Mouse (Mus musculus): ENCODE measurements around the gene Adcyap1r1.

Gene Adcyap1r1

DNA sequence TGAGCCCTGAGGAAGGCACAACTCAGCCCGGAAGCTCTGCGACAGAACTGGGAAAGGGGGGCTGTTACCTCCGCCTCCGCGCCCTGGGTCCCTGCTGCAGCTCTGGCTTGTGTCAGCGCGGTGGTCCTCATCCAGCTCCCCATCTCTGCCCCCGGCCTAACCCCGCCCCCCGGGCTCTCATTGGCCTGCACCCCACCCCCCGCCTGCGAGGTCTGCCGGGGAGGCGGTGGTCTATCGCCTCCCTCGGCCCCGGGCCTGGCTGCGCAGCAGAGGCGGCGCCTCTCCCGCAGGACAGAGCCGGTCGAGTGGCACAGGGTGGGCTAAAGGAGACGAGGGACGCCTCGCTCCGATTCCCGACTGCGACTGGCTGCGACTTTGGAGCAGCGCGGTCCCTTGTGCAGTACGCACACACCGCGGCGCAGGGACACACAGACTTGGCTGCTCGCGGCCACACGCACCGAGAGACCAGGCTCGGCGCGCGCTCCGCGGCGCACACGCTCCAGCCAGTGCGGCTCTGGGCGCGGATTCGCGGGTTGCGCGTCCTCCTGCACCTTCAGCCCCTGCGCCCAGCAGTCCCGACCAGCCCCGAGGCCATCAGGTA, at the start of gene Adcyap1r1:
TSS of gene Adcyap1r1 (plus strand) at position 208 of the 601 bp plus-strand sequence.
- no peak for DNase-seq (ENCODE audit: low read depth, low spot score)

DNA sequence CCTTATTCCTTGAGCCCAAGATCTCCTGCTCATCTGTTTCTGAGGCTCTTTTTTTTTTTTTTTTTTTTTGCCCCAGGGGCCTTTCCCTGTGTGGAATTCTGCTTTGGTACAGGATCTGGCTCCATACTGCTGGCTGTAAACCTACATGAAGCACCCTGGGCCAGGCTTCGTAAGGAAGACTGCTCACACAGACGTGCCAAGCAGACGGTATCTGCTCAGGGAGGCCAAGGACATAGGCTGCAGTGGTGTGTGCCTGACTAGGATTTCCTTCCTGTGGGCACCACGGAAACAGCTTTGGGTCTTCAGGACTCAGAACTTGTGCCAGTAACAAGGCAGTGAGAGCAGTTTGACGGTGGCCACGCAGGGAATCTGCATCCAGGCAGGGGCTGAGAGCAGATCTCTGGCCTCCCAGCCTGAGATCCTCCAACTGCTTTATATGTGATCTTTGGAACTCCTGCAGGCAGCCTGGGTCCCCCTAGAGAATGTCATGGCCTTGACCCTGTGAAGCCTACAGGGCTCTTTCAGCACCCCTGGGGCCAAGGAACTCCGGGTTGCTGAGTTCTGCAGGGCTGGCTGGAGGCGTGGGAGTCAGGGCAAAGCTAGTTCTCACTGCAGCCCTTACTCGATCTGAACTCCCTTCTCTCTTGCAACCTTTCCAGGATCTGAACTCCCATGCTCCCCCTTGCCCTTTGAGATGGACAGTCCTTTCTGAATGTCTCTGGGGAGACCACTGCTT, 49.6 kb upstream of the Adcyap1r1 start:
- no peak for DNase-seq (ENCODE audit: low read depth, low spot score)

DNA sequence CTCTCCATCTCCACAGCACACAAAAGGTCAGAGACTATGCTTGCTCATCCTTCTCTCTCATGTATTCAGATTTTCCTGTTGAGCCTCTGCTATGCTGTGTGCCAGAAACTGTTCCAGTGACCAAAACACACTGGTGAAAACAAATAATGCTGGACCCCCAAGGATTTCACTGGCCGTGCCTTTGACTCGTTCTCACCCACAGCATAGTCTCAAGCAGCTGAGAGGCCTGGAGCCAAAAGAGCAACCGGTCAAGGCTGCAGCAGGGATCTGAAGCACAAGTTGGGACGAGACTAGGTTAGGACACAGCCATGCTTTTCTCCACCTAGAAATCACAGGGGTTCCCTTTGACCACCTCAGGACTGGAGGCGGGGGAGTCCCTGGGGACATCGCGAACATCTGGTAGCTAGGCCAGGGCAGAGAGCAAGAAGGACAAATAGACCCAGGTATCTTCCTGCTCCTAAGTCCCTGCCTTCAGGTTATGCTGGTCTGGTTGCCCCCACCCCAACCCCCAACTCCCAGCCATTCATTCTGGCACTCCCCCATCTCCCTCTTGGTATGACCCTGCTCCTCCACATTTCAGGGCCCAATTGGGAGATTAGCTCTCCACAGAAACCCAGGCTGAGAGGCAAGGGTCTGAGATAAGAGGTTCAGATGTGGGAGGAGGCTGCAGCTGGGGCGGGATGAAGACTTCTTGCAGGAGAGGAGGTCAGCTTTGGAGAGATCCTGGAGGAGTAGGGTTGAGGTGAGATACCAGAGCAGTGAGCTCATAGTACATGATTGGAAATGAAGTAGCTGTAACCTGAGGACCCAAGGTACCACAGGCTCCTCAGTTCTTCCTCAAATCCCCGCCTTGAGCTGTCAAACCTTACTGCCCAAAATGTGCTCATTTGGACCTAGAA, 48.1 kb upstream of the Adcyap1r1 start:
- no peak for DNase-seq (ENCODE audit: low read depth, low spot score)

DNA sequence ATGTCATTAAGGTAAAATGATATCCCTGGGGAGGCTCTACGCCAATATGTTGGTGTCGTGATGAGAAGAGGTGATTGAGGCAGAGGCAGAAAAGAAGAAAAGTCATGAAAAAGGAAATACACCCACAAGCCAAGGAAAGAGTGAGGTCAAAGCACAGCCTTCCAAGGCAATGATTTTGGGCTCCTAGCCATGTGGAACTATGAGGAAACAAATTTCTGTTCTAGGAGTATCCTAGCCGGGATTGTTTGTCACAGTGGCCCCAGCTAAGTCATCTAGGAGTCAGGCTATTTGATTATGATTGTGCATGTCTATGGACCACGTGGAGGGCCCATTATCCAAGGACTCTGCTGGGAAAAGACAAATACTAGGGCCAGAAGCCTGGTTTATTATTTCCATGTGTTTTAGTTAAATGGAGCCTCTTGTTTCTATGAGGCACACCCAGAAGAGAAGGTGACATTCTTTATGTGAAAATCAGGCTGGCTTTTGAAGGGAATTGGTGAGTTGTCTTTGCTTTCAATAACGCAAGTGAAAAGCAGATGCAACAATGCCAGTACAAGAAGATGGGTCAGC, 47.3 kb upstream of the Adcyap1r1 start:
- no peak for DNase-seq (ENCODE audit: low read depth, low spot score)

DNA sequence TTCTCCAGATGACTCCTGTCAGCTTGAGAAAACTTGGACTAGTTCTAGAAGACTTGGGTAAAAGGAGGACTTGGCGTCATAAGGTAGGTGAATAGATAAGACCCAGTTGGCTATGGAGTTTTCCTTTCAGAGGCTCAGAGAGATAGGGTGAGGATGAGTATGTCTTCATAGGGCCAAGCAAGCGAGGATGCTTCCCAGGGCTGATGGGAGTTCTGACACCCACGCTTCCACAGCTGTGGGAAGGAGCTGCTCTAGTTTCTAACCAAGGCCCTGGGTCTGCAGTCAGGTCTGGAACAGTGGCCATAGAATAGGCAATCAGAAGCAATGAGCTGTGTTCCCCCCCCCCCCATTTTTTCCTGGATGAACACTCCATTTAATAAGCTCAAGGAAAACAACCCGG, 44.4 kb upstream of the Adcyap1r1 start:
- DNase-seq (ENCODE audit: low read depth, low spot score), result no peak

DNA sequence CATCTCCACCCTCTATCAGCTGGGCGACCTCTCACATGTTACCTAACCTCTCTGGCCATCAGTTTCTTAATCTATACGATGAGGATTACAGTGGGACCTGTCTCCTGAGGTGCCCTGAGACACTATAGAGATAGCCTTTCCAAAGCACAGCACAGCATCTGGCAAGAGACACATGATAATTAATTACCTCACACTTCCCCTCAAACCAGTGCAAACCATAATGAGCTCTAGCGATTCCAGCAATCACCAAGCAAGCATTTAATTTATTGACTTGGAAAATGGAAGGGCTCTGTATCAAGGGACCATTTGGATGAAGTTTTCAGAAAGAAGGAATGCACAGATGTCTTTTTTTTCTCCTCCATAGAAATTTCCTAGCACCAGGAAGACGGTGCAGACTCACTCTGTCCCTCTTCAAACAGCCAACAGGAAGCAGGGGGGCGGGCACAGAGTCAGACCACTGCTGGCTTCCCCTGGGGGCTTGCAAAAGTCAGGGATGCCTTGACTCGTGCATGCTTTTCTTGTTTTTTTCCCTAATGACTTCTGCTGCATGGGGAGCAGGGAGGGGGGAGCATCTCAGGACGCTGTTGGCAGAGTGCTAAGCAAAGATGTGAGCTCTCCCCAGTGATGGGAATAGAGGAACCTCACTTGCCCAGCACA, 41.5 kb upstream of the Adcyap1r1 start:
- no peak for DNase-seq (ENCODE audit: low read depth, low spot score)

DNA sequence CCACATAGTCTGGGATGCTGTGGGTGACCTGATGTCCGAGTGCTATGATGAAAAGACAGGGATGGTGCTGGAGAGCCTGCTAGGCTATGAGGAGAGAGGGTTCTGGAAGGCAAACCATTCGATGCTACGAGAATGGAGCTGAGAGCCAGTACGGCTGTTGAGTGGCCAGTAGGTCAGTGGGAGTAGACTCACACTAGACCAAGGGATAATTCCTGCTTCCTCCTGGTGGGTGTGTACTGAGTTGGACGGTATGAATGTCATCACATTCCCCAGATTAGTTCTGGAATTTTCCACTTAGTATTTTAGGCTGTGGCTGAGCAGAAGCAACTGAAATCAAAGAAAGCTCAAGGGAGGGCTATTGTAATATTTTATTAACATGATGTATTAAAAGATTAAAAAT, 40.8 kb upstream of the Adcyap1r1 start:
- no peak for DNase-seq (ENCODE audit: low read depth, low spot score)

DNA sequence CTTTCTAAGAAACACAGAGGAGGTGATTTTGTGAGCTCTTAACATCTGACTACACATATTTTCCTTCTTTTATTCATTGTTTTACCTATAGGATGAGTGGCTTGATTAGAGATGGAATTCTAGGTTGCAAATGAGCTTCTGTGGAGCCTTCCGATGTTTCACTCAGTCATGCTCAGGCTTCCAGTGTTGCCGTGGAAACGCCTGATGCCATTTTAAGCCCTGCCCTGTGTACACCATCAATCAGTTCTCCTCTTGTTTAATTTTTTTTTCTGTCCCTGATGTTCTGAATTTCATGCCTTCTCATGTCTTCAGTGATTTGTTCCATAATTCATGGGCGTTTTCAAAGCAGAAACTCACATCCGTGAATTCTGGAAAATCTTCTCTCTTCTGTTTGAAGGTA, 35.6 kb upstream of the Adcyap1r1 start:
- DNase-seq (ENCODE audit: low read depth, low spot score), result peak; percentile 66

DNA sequence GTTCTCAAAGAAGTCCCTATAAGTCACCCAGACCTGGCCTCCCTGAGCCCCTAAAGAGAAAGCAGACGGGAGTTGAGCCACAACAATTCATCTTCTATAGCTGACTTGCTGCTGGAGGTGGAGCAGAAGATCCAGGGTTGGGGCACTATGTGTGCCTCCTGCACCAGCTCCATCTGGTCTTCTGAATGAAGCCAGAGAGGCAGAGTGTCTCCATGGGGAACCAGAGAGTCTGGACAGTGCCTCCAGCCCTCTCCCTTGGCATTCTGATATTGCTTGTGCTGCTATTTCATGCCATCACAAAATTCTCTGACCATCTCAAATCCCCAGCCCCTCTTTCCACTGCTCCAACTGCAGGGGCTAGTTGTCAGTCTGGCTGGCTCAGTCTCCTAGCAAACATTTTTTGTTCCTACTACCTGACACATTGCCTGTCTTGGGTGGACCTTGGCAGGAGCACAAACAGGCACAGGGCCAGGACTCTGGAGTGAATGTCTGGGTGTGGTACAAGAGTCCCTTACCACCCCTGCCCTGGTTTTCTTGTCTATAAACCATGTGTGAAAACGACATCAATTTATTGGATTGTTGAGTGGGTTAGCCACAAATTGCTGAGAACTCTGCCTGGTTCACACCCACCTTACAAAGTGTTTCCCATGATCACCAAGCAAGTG, 32.9 kb upstream of the Adcyap1r1 start:
- no peak for DNase-seq (ENCODE audit: low read depth, low spot score)

DNA sequence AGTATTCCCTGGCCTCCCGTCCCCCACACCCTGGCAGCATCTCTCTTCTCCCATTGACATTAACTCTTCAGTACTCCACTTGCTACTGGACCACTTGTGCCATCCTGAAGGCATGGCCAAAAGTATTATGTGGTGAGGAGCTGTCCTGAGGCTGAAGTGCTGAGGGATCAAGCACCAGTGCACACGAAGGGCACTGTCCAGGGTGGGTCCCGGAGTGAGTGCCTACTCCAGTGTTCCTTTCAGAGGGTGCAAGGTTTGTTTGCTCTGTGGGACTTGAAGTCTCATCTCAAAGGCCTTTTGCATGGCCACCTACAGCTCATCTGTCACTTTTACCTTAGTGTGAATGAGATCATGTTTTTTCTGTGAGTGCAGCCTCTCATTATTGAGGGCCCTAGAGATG, 31.4 kb upstream of the Adcyap1r1 start:
- no peak for DNase-seq (ENCODE audit: low read depth, low spot score)

DNA sequence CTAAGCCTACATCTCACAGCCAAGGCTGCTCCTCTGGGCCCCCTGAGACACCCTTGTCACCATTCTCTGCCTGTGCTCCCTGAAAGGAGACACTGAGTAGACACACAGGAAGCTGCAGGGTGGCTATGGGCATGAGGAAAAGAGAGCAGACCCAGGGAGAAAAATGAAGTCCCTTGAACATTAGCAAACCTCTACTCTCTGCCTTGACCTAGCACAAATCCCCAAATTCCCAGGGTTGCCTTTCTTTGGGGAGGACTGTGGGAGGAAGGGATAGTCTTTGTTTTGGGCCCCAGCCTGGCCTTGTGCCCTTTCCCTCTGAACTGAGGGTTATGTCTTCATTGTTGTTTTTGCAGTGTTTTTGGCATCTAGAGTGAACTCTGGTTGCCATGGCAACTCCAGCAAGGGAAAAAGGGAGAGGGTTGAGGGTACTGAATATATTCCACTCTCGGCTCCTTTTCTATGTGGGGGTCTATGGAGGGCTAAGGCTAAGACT, 30.9 kb upstream of the Adcyap1r1 start:
- DNase-seq (ENCODE audit: low read depth, low spot score), result no peak

DNA sequence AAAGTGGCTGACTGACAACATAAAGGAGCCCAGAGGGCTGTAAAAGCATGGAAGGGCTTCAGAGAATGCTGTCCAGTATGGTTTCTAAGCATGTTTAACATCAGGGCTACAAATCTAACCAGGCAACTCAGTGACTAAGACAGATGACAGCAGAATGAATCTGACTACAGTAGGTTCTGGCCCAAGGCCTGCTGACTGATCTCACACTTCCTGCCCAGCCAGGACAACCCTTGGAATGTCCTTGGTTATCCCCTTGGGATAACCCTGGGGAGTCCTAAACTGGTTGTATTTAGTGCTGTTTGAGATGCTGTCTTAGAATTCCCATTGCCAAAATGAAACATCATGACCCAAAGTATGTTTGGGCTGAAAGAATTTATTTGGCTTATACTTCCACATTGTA, 19.7 kb upstream of the Adcyap1r1 start:
- DNase-seq (ENCODE audit: low read depth, low spot score), result no peak

DNA sequence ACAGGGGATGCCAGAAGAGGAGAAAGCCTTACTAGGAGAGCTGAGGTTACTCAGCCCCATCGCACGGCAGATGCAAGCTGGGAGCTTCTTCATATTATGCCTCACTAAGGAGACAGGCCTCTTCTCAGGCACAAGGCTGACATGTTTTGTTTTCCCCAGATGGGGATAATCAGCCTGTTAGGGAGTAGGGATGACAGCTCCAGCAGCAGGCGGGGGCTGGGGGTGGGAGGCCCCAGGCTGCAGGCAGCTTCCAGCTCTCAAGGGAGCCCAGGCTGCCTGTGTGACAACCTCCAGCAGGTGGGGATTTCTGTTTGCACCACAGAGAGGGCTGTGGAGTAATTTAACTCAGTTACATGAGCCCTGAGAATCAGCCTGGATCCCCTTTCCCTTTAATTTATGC, 17.4 kb upstream of the Adcyap1r1 start:
- no peak for DNase-seq (ENCODE audit: low read depth, low spot score)

DNA sequence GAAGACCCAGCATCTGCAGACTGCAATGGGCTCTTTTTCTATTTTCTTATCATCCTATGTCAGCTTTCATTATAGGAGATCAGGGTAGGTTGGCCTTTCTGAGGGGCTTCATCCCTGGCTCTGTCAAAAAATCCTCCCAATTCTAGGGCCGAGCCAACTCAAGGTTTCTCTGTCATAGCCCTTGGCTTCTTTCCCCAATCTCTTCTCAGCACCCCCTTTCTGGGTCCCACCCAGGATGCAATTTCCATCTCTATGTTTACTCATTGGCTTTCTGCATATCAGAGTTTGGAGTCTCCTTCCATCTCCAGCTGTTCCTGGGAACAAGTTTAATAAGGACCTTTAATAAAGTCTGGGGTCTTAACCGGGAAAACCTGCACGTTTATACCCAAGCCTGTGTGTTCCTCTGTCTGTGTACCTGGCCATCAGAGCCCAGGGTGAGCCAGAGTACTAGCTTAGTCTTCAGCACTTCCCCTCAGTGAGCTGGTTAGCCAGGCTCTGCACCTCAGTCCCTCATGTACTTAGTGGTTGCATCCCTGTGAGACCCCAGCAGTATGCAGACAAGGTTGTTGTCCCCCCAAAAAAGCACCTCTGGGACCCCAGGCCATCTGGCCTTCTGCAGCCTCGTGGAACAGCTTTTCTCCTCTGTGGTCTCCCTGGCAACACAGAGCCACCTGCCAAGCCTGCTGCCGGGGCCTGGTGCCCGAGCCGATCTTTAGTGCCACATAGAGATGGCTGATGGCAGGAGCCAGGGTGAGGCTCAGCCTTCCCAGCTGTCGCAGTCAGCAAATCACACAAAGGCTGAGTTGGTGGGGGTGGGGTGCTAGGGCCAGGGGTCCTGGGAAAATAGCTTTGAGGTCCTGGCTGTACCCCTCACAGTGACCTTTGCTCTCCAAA, 16.3 kb upstream of the Adcyap1r1 start:
- DNase-seq (ENCODE audit: low read depth, low spot score), result no peak

DNA sequence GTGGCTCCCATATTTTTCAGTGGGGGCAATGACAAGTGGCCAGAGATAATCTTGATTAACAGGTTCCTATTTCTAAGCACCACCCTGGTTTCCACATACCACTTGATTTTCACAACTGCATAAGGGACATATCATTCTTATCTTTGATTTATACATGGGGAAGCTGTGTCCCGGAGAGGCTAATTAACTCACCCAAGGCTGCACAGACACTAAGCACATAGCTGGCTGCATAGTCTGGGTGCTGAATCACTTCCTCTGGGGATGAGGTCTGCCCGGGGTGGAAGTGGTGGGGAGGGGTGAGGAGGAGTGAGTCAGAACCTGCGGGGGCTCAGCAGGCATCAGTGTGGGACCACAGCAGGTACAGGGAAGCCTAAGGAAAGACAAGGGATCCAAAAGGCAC, 13.9 kb upstream of the Adcyap1r1 start:
- DNase-seq (ENCODE audit: low read depth, low spot score), result no peak

DNA sequence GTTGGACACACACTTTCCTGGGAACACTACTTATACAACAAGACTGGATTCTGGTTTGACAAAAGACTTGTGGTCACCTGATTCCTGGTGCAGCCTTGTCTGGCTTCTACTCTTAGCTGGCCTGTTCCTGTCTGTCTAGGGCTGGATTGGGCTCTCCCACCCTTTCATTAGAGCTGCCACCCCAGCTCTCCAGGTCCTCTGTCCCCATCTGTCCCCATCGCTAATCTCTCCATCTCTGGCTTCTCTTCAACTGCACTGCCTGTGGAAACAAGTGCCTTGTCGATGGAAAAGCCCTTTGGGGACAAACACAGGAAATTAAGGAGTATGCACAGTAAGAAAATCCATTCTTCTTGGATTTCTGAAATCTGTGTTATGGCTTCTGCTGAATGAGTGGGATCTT, 12.9 kb upstream of the Adcyap1r1 start:
- no peak for DNase-seq (ENCODE audit: low read depth, low spot score)

DNA sequence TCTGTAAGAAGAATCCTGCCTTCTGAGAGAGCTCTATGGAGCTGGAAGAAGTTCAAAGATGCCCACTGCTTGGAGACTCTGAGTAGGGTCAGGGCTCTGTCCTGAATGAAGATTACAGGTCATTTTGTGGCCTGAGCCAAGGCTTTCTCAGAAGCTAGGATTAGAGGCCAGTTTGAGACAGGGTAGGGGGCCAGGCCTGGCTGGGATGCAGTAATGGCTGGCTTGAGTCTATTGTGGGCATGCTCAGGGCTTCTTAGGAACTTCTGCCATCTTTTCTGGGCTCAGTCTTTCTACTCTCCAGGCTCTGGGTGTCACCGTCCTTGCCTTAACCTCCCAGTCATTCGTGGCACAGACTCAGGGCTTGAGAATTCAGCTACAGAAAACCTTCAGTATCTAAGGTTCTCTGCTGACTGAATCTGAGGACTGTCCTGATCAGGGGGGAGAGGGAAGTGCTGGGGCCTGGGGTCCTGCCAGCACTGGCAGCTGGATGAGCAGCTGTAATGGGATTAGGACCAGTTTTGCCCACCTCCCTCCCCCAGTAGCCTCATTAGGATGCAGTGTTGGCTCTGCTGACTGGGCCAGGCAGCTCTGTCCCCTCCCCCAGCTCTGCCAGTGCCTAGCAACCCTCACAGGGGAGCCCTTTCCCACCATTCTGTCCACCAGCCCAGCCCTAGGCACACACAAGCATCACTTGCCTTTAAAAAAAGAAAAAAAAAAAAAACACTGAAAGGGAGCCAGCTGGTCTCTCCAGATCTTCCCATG, 7.7 kb upstream of the Adcyap1r1 start:
- no peak for DNase-seq (ENCODE audit: low read depth, low spot score)

DNA sequence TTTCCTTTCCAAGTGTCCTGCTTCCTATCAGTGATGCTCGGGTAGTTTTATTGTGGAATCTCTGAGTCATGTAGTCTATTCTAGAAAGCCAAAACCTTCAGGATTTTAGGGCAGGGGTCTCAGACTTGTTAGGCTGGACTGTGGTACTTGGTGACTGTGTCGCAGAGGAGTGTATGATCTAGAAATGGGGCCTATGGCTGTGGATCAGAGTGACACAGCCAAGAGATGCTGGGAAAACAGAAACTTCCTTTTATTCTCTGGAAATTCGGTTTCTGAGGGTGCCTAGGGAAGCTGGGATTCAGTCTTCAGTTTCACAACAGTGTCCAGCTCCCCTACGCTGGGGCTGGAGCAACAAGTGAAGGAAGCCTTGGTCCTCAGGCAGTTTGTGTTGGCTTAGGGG, 7.1 kb upstream of the Adcyap1r1 start:
- DNase-seq (ENCODE audit: low read depth, low spot score), result no peak

DNA sequence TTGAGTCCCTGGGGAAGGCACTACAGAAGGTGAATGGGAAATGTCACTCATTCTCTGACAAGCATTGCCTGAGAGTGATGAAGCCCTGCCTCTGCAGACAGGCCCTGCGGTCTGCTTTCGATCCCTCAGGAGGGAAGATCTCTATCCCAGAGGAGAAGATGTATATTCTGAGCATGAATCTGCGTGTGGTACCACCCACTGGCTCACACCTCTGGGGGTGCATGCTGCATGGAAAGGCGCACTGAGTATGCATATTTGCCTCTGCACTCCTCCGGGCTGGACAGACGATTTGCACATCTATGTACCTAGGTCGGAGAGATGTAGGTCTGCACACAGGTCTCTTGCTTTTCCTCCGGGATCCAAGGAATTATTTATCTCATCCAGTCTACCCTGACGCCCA, 3.6 kb upstream of the Adcyap1r1 start:
- no peak for DNase-seq (ENCODE audit: low read depth, low spot score)
